Mouse (Mus musculus) lung, postnatal 0 days (tissue): ENCODE data around the gene Alkbh4.
"Not testable (repeated sequence)": the region's sequence is repeated elsewhere in the genome, so short reads cannot be mapped to it uniquely, and the experiment has no call there.

Experiments
- CTCF ChIP-seq: IDR thresholded peaks from 2 replicates; pipeline ENCODE4 v1.5.1; 2016; ENCODE audit warnings: antibody characterized with exemption, mild to moderate bottlenecking
- EP300 ChIP-seq: IDR thresholded peaks from 2 replicates; pipeline ENCODE4 v1.6.1; 2016; ENCODE audit warnings: antibody characterized with exemption, mild to moderate bottlenecking, control low read depth

- TF ChIP-seq CTCF, EP300: not testable (repeated sequence)
These were observed 22.4 kb upstream of the Alkbh4 start for GRCm38 (mm10) chr5:136113546-136113945.
